Mouse (Mus musculus) embryonic facial prominence, embryonic 11.5 days (tissue): ENCODE results near the gene Ctnnd2. TPM values are rescaled to one million over a fixed set of nuclear protein-coding genes. Genes with fewer than 3 reads are reported as not detected.

Experiments used
- ATAC-seq: fragments of 200-750 bp; cut with Nextera tagmentation; replicated peaks from 2 replicates; pipeline ENCODE4 v1.8.0; 2017; ENCODE audit warnings: low read depth; ENCODE audit not compliant: insufficient number of reproducible peaks, low FRiP score, low TSS enrichment
- DNase-seq: peaks from one replicate; pipeline ENCODE4 v3.0.0-alpha.2; 2015; ENCODE audit warnings: low spot score
- H3K27ac ChIP-seq: fragments of 300-500 bp; sonication (generic); replicated peaks from 2 replicates; pipeline ENCODE4 v1.5.1; 2014; ENCODE audit warnings: mild to moderate bottlenecking, low read depth, low read length, control low read depth
- H3K27me3 ChIP-seq: fragments of 300-500 bp; sonication (generic); 2 replicates; pipeline ENCODE4 v1.6.1; 2014; ENCODE audit warnings: mild to moderate bottlenecking, low read length, moderate library complexity, mixed read lengths; ENCODE audit not compliant: control insufficient read depth, insufficient read depth
- H3K36me3 ChIP-seq: fragments of 300-500 bp; sonication (generic); replicated peaks from 2 replicates; pipeline ENCODE4 v1.6.1; 2014; ENCODE audit warnings: low read depth, mild to moderate bottlenecking, low read length, moderate library complexity, mixed read lengths; ENCODE audit not compliant: control insufficient read depth, insufficient read depth
- H3K4me1 ChIP-seq: fragments of 300-500 bp; sonication (generic); 2 replicates; pipeline ENCODE4 v1.6.1; 2014; ENCODE audit warnings: low read length, mixed read lengths; ENCODE audit not compliant: control insufficient read depth, insufficient read depth
- H3K4me2 ChIP-seq: fragments of 300-500 bp; sonication (generic); 2 replicates; pipeline ENCODE4 v1.6.1; 2014; ENCODE audit warnings: low read depth, mild to moderate bottlenecking, control low read depth, low read length, moderate library complexity
- H3K4me3 ChIP-seq: fragments of 300-500 bp; sonication (generic); 2 replicates; pipeline ENCODE4 v1.5.1; 2014; ENCODE audit warnings: low read depth, low read length, control low read depth
- H3K9ac ChIP-seq: fragments of 300-500 bp; sonication (generic); replicated peaks from 2 replicates; pipeline ENCODE4 v1.6.1; 2014; ENCODE audit warnings: mild to moderate bottlenecking, control low read depth, low read length
- H3K9me3 ChIP-seq: fragments of 300-500 bp; sonication (generic); replicated peaks from 2 replicates; pipeline ENCODE4 v1.6.1; 2016; ENCODE audit warnings: mild to moderate bottlenecking, low read length, inconsistent platforms, mixed read lengths; ENCODE audit not compliant: control insufficient read depth
- whole genome bisulfite sequencing: fragments of 180-500 bp; shearing (Covaris S2); extraction: QIAGEN DNeasy Blood & Tissue Kit; methylation state at CpG from one replicate; pipeline ENCODE4 v1.1.7; 2014; 5-methylcytosine and 5-hydroxymethylcytosine counted together
- polyA plus RNA-seq: library from polyadenylated mRNA; unstranded; fragments of >200 nt; fragmentation: Nextera tagmentation; extraction: Ambion mirVana; gene quantifications from 2 replicates; pipeline ENCODE4 v1.2.1, GENCODE M21; 2014

Gene Ctnnd2
- polyA plus RNA-seq, 1 experiment from 2014 or later: 9.6 TPM

GRCm38 (mm10) chr15:31056145-31056544 is 883.8 kb downstream of the Ctnnd2 start:
- Histone ChIP-seq H3K9ac (no peak overlapping the region), H3K36me3 (no peaks in the 10 kb centered on the region), H3K4me1 (no peaks in the 10 kb centered on the region), H3K27ac (no peak overlapping the region), H3K4me2 (no peak overlapping the region), H3K9me3 (no peaks in the 10 kb centered on the region), H3K27me3 (no peaks in the 10 kb centered on the region), H3K4me3 (no peak overlapping the region)
- DNase-seq: no peak
- 63% methylated on average over 3 of the region's 3 CpGs for WGBS
- ATAC-seq: no peak

DNA sequence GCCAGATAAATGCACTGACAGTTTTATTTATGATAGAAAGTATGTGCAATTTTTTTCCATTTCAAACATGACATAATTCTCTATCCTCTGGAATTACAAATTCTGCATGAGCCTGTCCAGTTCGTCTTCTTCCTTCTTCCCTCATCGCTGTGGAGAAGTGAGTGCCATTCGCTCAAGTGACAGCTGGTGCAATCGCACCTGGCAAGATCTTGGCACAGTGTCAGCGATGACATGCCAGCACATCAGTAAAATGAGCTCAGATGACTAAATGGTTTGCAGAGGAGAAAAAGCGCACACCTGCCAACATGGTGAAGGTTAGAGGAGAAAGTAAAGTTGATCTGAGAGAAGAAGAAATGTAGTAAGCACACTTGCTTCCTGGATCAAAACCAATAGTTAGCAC is 885.9 kb downstream of the Ctnnd2 start:
- ATAC-seq: no peak
- H3K27me3 ChIP-seq: no peaks in the 10 kb centered on the region

GRCm38 (mm10) chr15:31063734-31064133 is 891.3 kb downstream of the Ctnnd2 start:
- no peak for ATAC-seq
- 70% methylated on average over 3 of the region's 3 CpGs for WGBS

More for the DNA sequence above, 885.9 kb downstream of the Ctnnd2 start:
- no peaks in the 10 kb centered on the region for H3K9me3 ChIP-seq
- no peak overlapping the region for H3K9ac ChIP-seq
- 90% methylated on average over 6 of the region's 6 CpGs for WGBS
- H3K36me3 ChIP-seq: no peaks in the 10 kb centered on the region
- no peaks in the 10 kb centered on the region for H3K4me1 ChIP-seq
- no peak overlapping the region for H3K4me3 ChIP-seq
- no peak overlapping the region for H3K4me2 ChIP-seq
- no peak overlapping the region for H3K27ac ChIP-seq
- no peak for DNase-seq

DNA sequence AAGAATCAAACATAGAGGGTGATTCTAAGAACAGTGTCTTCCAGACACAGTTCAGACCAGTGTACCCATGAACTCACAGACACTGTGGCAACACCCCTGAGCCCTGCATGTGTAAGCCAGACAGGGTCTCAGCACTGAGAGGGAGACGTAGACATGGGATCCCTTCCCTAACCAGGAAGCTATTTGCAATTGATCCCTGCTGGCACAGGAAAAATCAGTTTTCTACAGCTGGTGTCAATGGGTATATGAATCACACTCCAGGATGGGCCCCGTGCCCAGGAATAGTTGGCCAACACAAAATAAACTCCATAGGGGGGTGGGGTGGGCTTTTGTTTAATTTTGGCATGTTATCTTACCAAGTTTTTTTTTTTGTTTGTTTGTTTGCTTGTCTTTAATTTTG is 895.7 kb downstream of the Ctnnd2 start:
- H3K4me3 ChIP-seq: no peak overlapping the region
- no peak overlapping the region for H3K27ac ChIP-seq
- H3K9me3 ChIP-seq: no peaks in the 10 kb centered on the region
- no peak for DNase-seq
- ATAC-seq: no peak
- no peak overlapping the region for H3K9ac ChIP-seq
- no peak overlapping the region for H3K4me2 ChIP-seq
- 80% methylated on average over 2 of the region's 2 CpGs for WGBS
- H3K27me3 ChIP-seq: no peaks in the 10 kb centered on the region
- H3K36me3 ChIP-seq: no peaks in the 10 kb centered on the region
- H3K4me1 ChIP-seq: no peaks in the 10 kb centered on the region

More at GRCm38 (mm10) chr15:31063734-31064133, 891.3 kb downstream of the Ctnnd2 start:
- H3K9ac ChIP-seq: no peak overlapping the region
- H3K27me3 ChIP-seq: no peaks in the 10 kb centered on the region
- no peaks in the 10 kb centered on the region for H3K9me3 ChIP-seq
- no peak overlapping the region for H3K4me2 ChIP-seq
- no peak overlapping the region for H3K4me3 ChIP-seq
- H3K4me1 ChIP-seq: no peaks in the 10 kb centered on the region
- H3K27ac ChIP-seq: no peak overlapping the region
- DNase-seq: no peak
- no peaks in the 10 kb centered on the region for H3K36me3 ChIP-seq

DNA sequence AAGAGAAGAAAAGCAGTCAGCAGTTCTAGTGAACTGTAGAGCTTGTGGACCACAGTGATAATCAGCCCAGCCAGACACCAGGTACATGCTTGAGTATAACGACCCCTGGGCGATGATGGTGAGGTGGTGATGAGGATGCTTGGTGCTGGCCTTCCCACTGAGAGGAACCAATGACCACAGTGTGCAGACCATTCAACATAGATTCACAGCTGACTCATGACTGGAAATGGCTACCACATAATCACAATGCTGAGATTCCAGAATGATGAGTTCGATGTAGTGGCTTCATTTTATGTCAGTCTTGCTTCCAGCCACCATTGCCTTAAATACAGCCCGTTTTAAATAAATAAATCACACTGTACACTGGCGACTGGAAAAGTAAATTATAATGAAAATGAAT is 897.9 kb downstream of the Ctnnd2 start:
- no peak overlapping the region for H3K4me2 ChIP-seq
- no peak for DNase-seq
- no peak overlapping the region for H3K4me3 ChIP-seq
- H3K9ac ChIP-seq: no peak overlapping the region
- no peak overlapping the region for H3K27ac ChIP-seq
- 88% methylated on average over 5 of the region's 5 CpGs for WGBS
- H3K36me3 ChIP-seq: no peaks in the 10 kb centered on the region
- H3K4me1 ChIP-seq: no peaks in the 10 kb centered on the region
- H3K27me3 ChIP-seq: no peaks in the 10 kb centered on the region
- ATAC-seq: no peak
- H3K9me3 ChIP-seq: no peaks in the 10 kb centered on the region
